In genomic region chr5:37176466-37176865, GRCm38 (mm10) we compare ENCODE assay signal across 12 mouse cellular contexts.
"Had no signal": no experiment of that assay in that cellular context is flagged by ENCODE, and none has a peak within 500 bp of the region (broad histone marks: within the 10 kb centered on the region; RNA-seq: fewer than 3 reads in every experiment).

No protein-coding gene starts in this region.

- DNase-seq: kidney, adult 8-10 months; kidney, postnatal 25 days; liver; liver, embryonic 13.5 days; liver, postnatal 0 days; lung, postnatal 36 days; right cerebral cortex, postnatal 14 days; thymus, adult 2 months; thymus, postnatal 25 days had no signal

- H3K4me1 ChIP-seq: liver, embryonic 13.5 days; stomach, embryonic 15.5 days had no signal

- H3K4me3 ChIP-seq: liver, embryonic 13.5 days; neural tube, embryonic 13.5 days; stomach, embryonic 15.5 days had no signal

- H3K4me2 ChIP-seq: liver, embryonic 13.5 days; neural tube, embryonic 13.5 days; stomach, embryonic 15.5 days had no signal

- H3K9ac ChIP-seq: liver, embryonic 13.5 days; liver, postnatal 0 days; stomach, embryonic 15.5 days had no signal

- H3K27ac ChIP-seq: liver, embryonic 13.5 days; stomach, embryonic 15.5 days had no signal

- H3K36me3 ChIP-seq: liver, embryonic 13.5 days; neural tube, embryonic 13.5 days; stomach, embryonic 15.5 days had no signal

- ATAC-seq: intestine, postnatal 0 days; liver, postnatal 0 days had no signal

- H3K9me3 ChIP-seq: liver, embryonic 13.5 days; neural tube, embryonic 13.5 days; stomach, embryonic 15.5 days had no signal

- H3K27me3 ChIP-seq: liver, embryonic 13.5 days; neural tube, embryonic 13.5 days; stomach, embryonic 15.5 days had no signal
